In the genomic region with DNA sequence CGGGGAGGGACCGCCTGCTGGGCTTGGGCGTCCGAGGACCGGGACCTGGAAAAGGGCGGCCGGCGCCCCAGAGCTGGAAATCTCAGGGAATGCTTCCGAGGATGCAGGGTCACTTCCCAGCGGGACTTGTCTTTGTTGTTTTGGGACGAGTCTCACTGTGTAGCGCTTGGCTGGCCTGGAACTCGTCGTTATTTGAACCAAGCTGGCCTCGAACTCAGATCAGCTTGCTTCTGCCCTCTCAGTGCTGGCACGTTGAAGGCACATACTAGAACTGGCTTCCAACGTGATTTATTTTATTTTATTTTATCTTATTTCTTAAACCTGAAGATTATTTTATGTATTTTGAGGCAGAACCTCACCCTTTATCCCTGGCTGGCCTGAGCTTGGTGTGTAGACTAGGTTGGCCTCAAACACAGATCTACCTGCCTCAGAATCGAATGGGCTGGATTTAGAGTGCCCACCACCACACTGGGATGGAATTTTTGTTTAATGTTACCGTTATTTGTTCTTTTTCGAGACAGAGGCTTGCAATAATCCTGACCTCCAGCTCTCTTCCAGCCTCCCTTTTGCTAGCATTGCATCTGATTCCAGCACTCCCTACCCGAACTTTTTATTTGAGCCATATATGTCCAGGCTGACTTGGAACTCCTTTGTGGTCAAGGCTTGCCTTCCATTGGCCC, we compare ENCODE assay signal across 8 mouse cellular contexts. TPM values are rescaled to one million over a fixed set of nuclear protein-coding genes. Genes with fewer than 3 reads are reported as not detected.
DNase-seq lines count a peak whose midpoint lies in the region; ATAC-seq and TF ChIP-seq lines count a peak whose summit lies in the region.

No protein-coding gene starts in this region.

- peaks cover 34% of the 10 kb centered on the region for H3K4me1 ChIP-seq in heart, embryonic 13.5 days
- peaks cover 27% of the 10 kb centered on the region for H3K4me1 ChIP-seq in G1E (ENCODE audit: insufficient read depth, low read depth, low read length)
- peaks cover 32% of the 10 kb centered on the region for H3K4me1 ChIP-seq in forebrain, embryonic 15.5 days
- H3K4me1 ChIP-seq in liver, postnatal 0 days (ENCODE audit: insufficient read depth) = peaks cover 25% of the 10 kb centered on the region

- no peaks in the 10 kb centered on the region for H3K9me3 ChIP-seq in heart, embryonic 13.5 days
- no peaks in the 10 kb centered on the region for H3K9me3 ChIP-seq in G1E (replicated peaks)
- no peaks in the 10 kb centered on the region for H3K9me3 ChIP-seq in forebrain, embryonic 15.5 days
- H3K9me3 ChIP-seq in liver, postnatal 0 days (ENCODE audit: low read length) = no peaks in the 10 kb centered on the region

- 4% methylated on average over 21 of the region's 21 CpGs for WGBS in heart, embryonic 13.5 days
- WGBS in forebrain, embryonic 15.5 days = 4% methylated on average over 21 of the region's 21 CpGs
- 3% methylated on average over 19 of the region's 21 CpGs for WGBS in liver, postnatal 0 days (ENCODE audit: insufficient replicate concordance)

- no peaks in the 10 kb centered on the region for H3K27me3 ChIP-seq in heart, embryonic 13.5 days (replicated peaks)
- H3K27me3 ChIP-seq in G1E (ENCODE audit: insufficient read depth, low read length) = no peaks in the 10 kb centered on the region
- no peaks in the 10 kb centered on the region for H3K27me3 ChIP-seq in forebrain, embryonic 15.5 days
- no peaks in the 10 kb centered on the region for H3K27me3 ChIP-seq in liver, postnatal 0 days (ENCODE audit: insufficient read depth, low read length)

- peaks cover 14% of the 10 kb centered on the region for H3K36me3 ChIP-seq in heart, embryonic 13.5 days
- peaks cover 41% of the 10 kb centered on the region for H3K36me3 ChIP-seq in G1E (replicated peaks)
- 0 out of 2 replicates have a peak, but pooled peaks cover 2% of the 10 kb centered on the region for H3K36me3 ChIP-seq in forebrain, embryonic 15.5 days
- peaks cover 5% of the 10 kb centered on the region for H3K36me3 ChIP-seq in liver, postnatal 0 days (replicated peaks; ENCODE audit: insufficient read depth, low read length)

- peak; percentile 20; the same call in 1 of the 2 replicates for ATAC-seq in heart, embryonic 13.5 days (ENCODE audit: extremely low read depth, insufficient number of reproducible peaks, low FRiP score, low TSS enrichment)
- no peak for ATAC-seq in G1E (ENCODE audit: extremely low read depth, insufficient number of reproducible peaks, low FRiP score, poor library complexity, severe bottlenecking)
- peak; percentile 30 for ATAC-seq in forebrain, embryonic 15.5 days (replicated peaks)
- no peak for ATAC-seq in liver, postnatal 0 days

- H3K4me2 ChIP-seq in heart, embryonic 13.5 days = peak overlapping the region; percentile 92
- peak overlapping the region; percentile 62 for H3K4me2 ChIP-seq in forebrain, embryonic 15.5 days (replicated peaks)
- peak overlapping the region; percentile 82 for H3K4me2 ChIP-seq in liver, postnatal 0 days (ENCODE audit: low read depth, low read length)

- DNase-seq in heart, adult 8-10 months (ENCODE audit: low spot score) = no peak
- no peak for DNase-seq in G1E (ENCODE audit: low spot score)
- no peak for DNase-seq in liver, postnatal 0 days
- no peak for DNase-seq in urinary bladder, adult 2 months (ENCODE audit: low spot score)
- DNase-seq in natural killer cell, adult 2 months (ENCODE audit: low spot score in 2 of 2) = no peak
- no peak for DNase-seq in urinary bladder, postnatal 10 days (ENCODE audit: low spot score)

- peak overlapping the region; percentile 92 for H3K4me3 ChIP-seq in heart, embryonic 13.5 days
- H3K4me3 ChIP-seq in G1E (ENCODE audit: low read depth, low read length) = peak overlapping the region; percentile 96
- H3K4me3 ChIP-seq in forebrain, embryonic 15.5 days = peak overlapping the region; percentile 77
- peak overlapping the region; percentile 79 for H3K4me3 ChIP-seq in liver, postnatal 0 days (ENCODE audit: low read depth, low read length)

- H3K27ac ChIP-seq in heart, embryonic 13.5 days (replicated peaks) = peak overlapping the region; percentile 95
- H3K27ac ChIP-seq in forebrain, embryonic 15.5 days (replicated peaks) = peak overlapping the region; percentile 92
- H3K27ac ChIP-seq in liver, postnatal 0 days (ENCODE audit: low read depth) = peak overlapping the region; percentile 86

- no peak for TF ChIP-seq CTCF in G1E (IDR thresholded peaks at IDR 0.05; ENCODE audit: low read depth, low read length)
- no peak for TF ChIP-seq CTCF in liver, postnatal 0 days (IDR thresholded peaks at IDR 0.05; ENCODE audit: low read depth)

- H3K9ac ChIP-seq in heart, embryonic 13.5 days = peak overlapping the region; percentile 99
- peak overlapping the region; percentile 89 for H3K9ac ChIP-seq in forebrain, embryonic 15.5 days (replicated peaks)
- peak overlapping the region; percentile 83 for H3K9ac ChIP-seq in liver, postnatal 0 days (replicated peaks)

- TF ChIP-seq EP300 in liver, postnatal 0 days (IDR thresholded peaks at IDR 0.05; ENCODE audit: low read depth) = no peak

RNA-seq across cellular contexts. Expression of a gene that starts 0.8 kb away (rescaled TPM):
- 30.4 and 34.0 TPM in 2 replicates for polyA plus RNA-seq in heart, embryonic 13.5 days (2015; fragmentation: Nextera tagmentation; extraction: Ambion mirVana)
- total RNA-seq in heart, adult 8-10 months (2022) = 10 to 100 TPM; 11.3 to 14.2 (median 13.3) TPM
- total RNA-seq in G1E (2014; fragmentation: Nextera tagmentation) = 84.6 and 95.5 TPM in 2 replicates
- 88.5 and 89.3 TPM in 2 replicates for total RNA-seq in G1E (2017)
- polyA plus RNA-seq in G1E (2012) = 49.6 and 77.6 TPM in 2 replicates
- 46.5 and 48.9 TPM in 2 replicates for polyA plus RNA-seq in forebrain, embryonic 15.5 days (2015; fragmentation: Nextera tagmentation; extraction: Ambion mirVana)
- 18.3 and 18.4 TPM in 2 replicates for polyA plus RNA-seq in liver, postnatal 0 days (2015; fragmentation: Nextera tagmentation; extraction: Ambion mirVana)
- 22.0 and 28.7 TPM in 2 replicates for polyA plus RNA-seq in urinary bladder, adult 2 months (2012; rRNA removed)

RNA-seq across cellular contexts. Expression of a gene that starts 0.9 kb away (rescaled TPM):
- polyA plus RNA-seq in heart, embryonic 13.5 days (2015; fragmentation: Nextera tagmentation; extraction: Ambion mirVana) = 210 and 242 TPM in 2 replicates
- total RNA-seq in heart, adult 8-10 months (2022) = 100 to 1,000 TPM; 404 to 453 (median 416) TPM
- total RNA-seq in G1E (2014; fragmentation: Nextera tagmentation) = 134 TPM in 2 replicates
- 105 and 110 TPM in 2 replicates for total RNA-seq in G1E (2017)
- 59.2 and 59.6 TPM in 2 replicates for polyA plus RNA-seq in G1E (2012)
- polyA plus RNA-seq in forebrain, embryonic 15.5 days (2015; fragmentation: Nextera tagmentation; extraction: Ambion mirVana) = 58.8 and 60.0 TPM in 2 replicates
- polyA plus RNA-seq in liver, postnatal 0 days (2015; fragmentation: Nextera tagmentation; extraction: Ambion mirVana) = 101 and 102 TPM in 2 replicates
- 94.5 and 97.4 TPM in 2 replicates for polyA plus RNA-seq in urinary bladder, adult 2 months (2012; rRNA removed)

RNA-seq across cellular contexts. Expression of a gene that starts 12.7 kb away (rescaled TPM):
- polyA plus RNA-seq in heart, embryonic 13.5 days (2015; fragmentation: Nextera tagmentation; extraction: Ambion mirVana) = 0.05 and 0.20 TPM in 2 replicates
- total RNA-seq in heart, adult 8-10 months (2022) = not detected
- total RNA-seq in G1E (2014; fragmentation: Nextera tagmentation) (0.19 TPM in 1 of 2 replicates, not detected in the other), G1E (2017) (under 0.01 and 0.55 TPM in 2 replicates)
- polyA plus RNA-seq in G1E (2012) = not detected in 2 replicates
- polyA plus RNA-seq in forebrain, embryonic 15.5 days (2015; fragmentation: Nextera tagmentation; extraction: Ambion mirVana) = 2.9 and 3.2 TPM in 2 replicates
- 0.31 and 0.48 TPM in 2 replicates for polyA plus RNA-seq in liver, postnatal 0 days (2015; fragmentation: Nextera tagmentation; extraction: Ambion mirVana)
- polyA plus RNA-seq in urinary bladder, adult 2 months (2012; rRNA removed) = 0.06 and 0.10 TPM in 2 replicates

RNA-seq across cellular contexts. Expression of a gene that starts 30.8 kb away (rescaled TPM):
- 8.5 and 10.5 TPM in 2 replicates for polyA plus RNA-seq in heart, embryonic 13.5 days (2015; fragmentation: Nextera tagmentation; extraction: Ambion mirVana)
- 100 to 1,000 TPM; 108 to 118 (median 112) TPM for total RNA-seq in heart, adult 8-10 months (2022)
- 121 and 168 TPM in 2 replicates for total RNA-seq in G1E (2014; fragmentation: Nextera tagmentation)
- total RNA-seq in G1E (2017) = 47.1 and 51.4 TPM in 2 replicates
- polyA plus RNA-seq in G1E (2012) = 61.7 and 75.4 TPM in 2 replicates
- polyA plus RNA-seq in forebrain, embryonic 15.5 days (2015; fragmentation: Nextera tagmentation; extraction: Ambion mirVana) = 29.0 and 30.8 TPM in 2 replicates
- polyA plus RNA-seq in liver, postnatal 0 days (2015; fragmentation: Nextera tagmentation; extraction: Ambion mirVana) = 10.4 and 10.6 TPM in 2 replicates
- 92.9 and 97.0 TPM in 2 replicates for polyA plus RNA-seq in urinary bladder, adult 2 months (2012; rRNA removed)

Comparison
In these comparisons a context has a peak if more than half of its experiments do, and no peak if none do; other contexts are left out.
1. ATAC-seq: peak in heart, embryonic 13.5 days (single experiment) and forebrain, embryonic 15.5 days (single experiment); none in G1E (single experiment) and liver, postnatal 0 days (single experiment).
2. Peak in every context shown above with its lines, with median percentiles within 50 percentile points of each other: H3K27ac ChIP-seq, H3K4me2 ChIP-seq, H3K4me3 ChIP-seq and H3K9ac ChIP-seq.